Mouse (Mus musculus): ENCODE measurements around the gene Zscan4f. TPM values are rescaled to one million over a fixed set of nuclear protein-coding genes. Genes with fewer than 3 reads are reported as not detected.
"Not testable (repeated sequence)": the region's sequence is repeated elsewhere in the genome, so short reads cannot be mapped to it uniquely, and the experiment has no call there.

The Zscan4f gene
- total RNA-seq (2021) = not detected
- long read RNA-seq, experiment 1 = 0 reads
- long read RNA-seq, experiment 2 = 0 reads

DNA sequence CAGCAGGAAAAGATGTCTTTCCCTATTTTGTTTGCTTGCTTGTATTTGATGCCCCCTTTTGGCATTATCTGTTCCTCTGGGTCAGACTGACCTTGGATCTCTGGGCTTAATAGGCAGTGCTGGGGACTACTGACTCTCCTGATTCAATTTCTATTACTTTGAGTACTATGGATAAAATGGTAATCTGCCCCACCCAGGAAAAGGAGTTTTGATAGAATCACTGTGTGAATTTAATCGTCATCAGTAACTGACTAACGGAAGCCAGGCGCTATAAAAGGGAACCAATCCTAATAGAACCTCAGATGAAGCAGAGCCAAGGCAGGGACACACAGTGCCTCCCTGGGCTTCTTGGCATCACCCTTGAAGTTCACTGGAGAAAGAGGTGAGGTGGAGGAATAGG lies at the start of gene Zscan4f:
Zscan4f (plus strand) TSS at position 301 of the 400 bp plus-strand sequence.
- DNase-seq; intact Hi-C loops (cut with DNase I; ENCODE audit: low total_unique reads): not testable (repeated sequence)

DNA sequence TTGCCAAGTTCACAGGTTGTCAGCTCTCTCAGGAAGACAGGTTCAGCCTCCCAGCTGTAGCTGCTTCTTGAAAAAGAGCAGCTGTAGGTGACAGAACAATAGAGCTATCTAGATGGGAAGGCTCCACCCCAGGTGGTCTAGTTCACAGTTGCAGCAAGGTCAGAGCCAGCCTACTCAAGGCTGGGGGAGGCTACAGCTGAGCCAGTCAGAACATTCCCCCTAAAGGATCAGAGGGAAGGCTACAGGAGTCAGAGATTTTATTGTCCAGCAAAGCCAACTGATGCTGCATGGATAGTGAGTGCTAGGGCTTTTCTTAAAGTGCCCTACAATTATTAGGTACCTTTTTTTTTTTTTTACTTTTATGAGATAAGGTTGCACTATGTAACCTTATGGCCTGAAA lies 13.1 kb upstream of the Zscan4f start:
- DNase-seq; intact Hi-C loops (cut with DNase I; ENCODE audit: low total_unique reads): not testable (repeated sequence)

Small RNA genes lying within 50 kb of the gene (microRNA-seq; reads per million reads assigned to microRNA genes)
- gene Gm23087 = 0 reads per million in 2 experiments

Other genes with a start within 250 kb of the Zscan4f start
- not detected for gene Zscan4d, start 231.8 kb upstream of the Zscan4f start, total RNA-seq (2021)
- not detected for gene Zscan4e, start 87.2 kb upstream of the Zscan4f start, total RNA-seq (2021)
- gene Zscan4-ps2, start 116.4 kb downstream of the Zscan4f start, total RNA-seq (2021) = not detected
- not detected for gene Zscan4-ps3, start 211.4 kb downstream of the Zscan4f start, total RNA-seq (2021)